Mouse (Mus musculus) kidney, embryonic 16.5 days (tissue): ENCODE measurements around the gene Cul4a. TPM values are rescaled to one million over a fixed set of nuclear protein-coding genes. Genes with fewer than 3 reads are reported as not detected.

ENCODE experiments used
- ATAC-seq: fragments of 200-750 bp; cut with Nextera tagmentation; 2 replicates; pipeline ENCODE4 v1.8.0; 2017; ENCODE audit warnings: moderate TSS enrichment; ENCODE audit not compliant: low FRiP score, low TSS enrichment
- H3K27ac ChIP-seq: fragments of 300-500 bp; sonication (generic); 2 replicates; pipeline ENCODE4 v1.5.1; 2014; ENCODE audit warnings: low read length
- H3K27me3 ChIP-seq: fragments of 300-500 bp; sonication (generic); 2 replicates; pipeline ENCODE4 v1.6.1; 2014; ENCODE audit warnings: low read length, control low read depth, mixed read lengths; ENCODE audit not compliant: insufficient read depth
- H3K36me3 ChIP-seq: fragments of 300-500 bp; sonication (generic); 2 replicates; pipeline ENCODE4 v1.6.1; 2014; ENCODE audit warnings: low read length, control low read depth, mixed read lengths; ENCODE audit not compliant: insufficient read depth
- H3K4me1 ChIP-seq: fragments of 300-500 bp; sonication (generic); 2 replicates; pipeline ENCODE4 v1.6.1; 2014; ENCODE audit warnings: low read length, control low read depth, mixed read lengths; ENCODE audit not compliant: insufficient read depth
- H3K4me2 ChIP-seq: fragments of 300-500 bp; sonication (generic); replicated peaks from 2 replicates; pipeline ENCODE4 v1.6.1; 2014; ENCODE audit warnings: low read depth, low read length
- H3K4me3 ChIP-seq: fragments of 300-500 bp; sonication (generic); 2 replicates; pipeline ENCODE4 v1.5.1; 2014; ENCODE audit warnings: mild to moderate bottlenecking, low read length
- H3K9ac ChIP-seq: fragments of 300-500 bp; sonication (generic); replicated peaks from 2 replicates; pipeline ENCODE4 v1.6.1; 2014; ENCODE audit warnings: low read length
- H3K9me3 ChIP-seq: fragments of 300-500 bp; sonication (generic); 2 replicates; pipeline ENCODE4 v1.6.1; 2016; ENCODE audit warnings: low read length, control low read depth
- WGBS: fragments of 180-500 bp; shearing (Covaris S2); extraction: QIAGEN DNeasy Blood & Tissue Kit; methylation state at CpG from one replicate; pipeline ENCODE4 v1.1.7; 2014; 5-methylcytosine and 5-hydroxymethylcytosine counted together
- polyA plus RNA-seq: library from polyadenylated mRNA; unstranded; fragments of >200 nt; fragmentation: Nextera tagmentation; extraction: Ambion mirVana; gene quantifications from 2 replicates; pipeline ENCODE4 v1.2.1, GENCODE M21; 2015

Cul4a gene
- polyA plus RNA-seq, 1 experiment from 2014 or later: 109 TPM

DNA sequence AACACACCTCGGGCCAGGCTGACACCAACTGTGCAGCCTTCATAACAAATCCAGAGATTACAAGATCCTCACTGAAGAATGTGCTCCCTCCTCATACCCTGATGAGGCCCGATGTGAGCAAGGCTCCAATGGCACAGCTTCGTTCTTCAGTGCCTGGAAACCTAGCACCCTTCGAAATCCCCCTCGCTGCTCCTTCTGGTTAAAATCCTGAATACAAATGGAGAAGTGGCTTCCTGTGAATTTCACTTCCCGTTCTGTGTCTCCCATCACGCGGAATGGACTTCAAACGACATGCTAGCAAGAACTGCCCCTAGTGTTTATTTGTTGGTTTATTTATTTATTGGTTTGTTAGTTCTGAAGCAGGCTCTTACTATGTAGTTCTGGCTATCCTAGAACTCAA, 49.9 kb downstream of the Cul4a start:
- 68% methylated on average over 9 of the region's 9 CpGs for WGBS
- no peak for ATAC-seq
- H3K4me2 ChIP-seq: no peak overlapping the region
- H3K9me3 ChIP-seq: no peaks in the 10 kb centered on the region
- H3K27me3 ChIP-seq: no peaks in the 10 kb centered on the region
- H3K4me3 ChIP-seq: no peak overlapping the region
- H3K36me3 ChIP-seq: no peaks in the 10 kb centered on the region
- H3K27ac ChIP-seq: no peak overlapping the region
- H3K4me1 ChIP-seq: peaks cover 10% of the 10 kb centered on the region
- no peak overlapping the region for H3K9ac ChIP-seq

- whole genome bisulfite sequencing: 76% methylated on average over 12 of the region's 12 CpGs
- H3K27ac ChIP-seq: no peak overlapping the region
- no peak overlapping the region for H3K4me3 ChIP-seq
- ATAC-seq: no peak
- no peaks in the 10 kb centered on the region for H3K36me3 ChIP-seq
- no peaks in the 10 kb centered on the region for H3K27me3 ChIP-seq
- no peaks in the 10 kb centered on the region for H3K9me3 ChIP-seq
- peaks cover 11% of the 10 kb centered on the region for H3K4me1 ChIP-seq
- H3K9ac ChIP-seq: no peak overlapping the region
- no peak overlapping the region for H3K4me2 ChIP-seq
These were observed 51.1 kb downstream of the Cul4a start for GRCm38 (mm10) chr8:13156327-13157097.

GRCm38 (mm10) chr8:13158718-13159376, 53.4 kb downstream of the Cul4a start, which contains the start of gene Lamp1:
Gene Lamp1, plus strand, starts transcription at chr8:13159161.
- peak; percentile 96 for ATAC-seq
- Histone ChIP-seq H3K36me3 (no peaks in the 10 kb centered on the region), H3K27ac (peak within 1 kb of the TSS; percentile 66), H3K9ac (peak within 1 kb of the TSS; percentile 95), H3K27me3 (no peaks in the 10 kb centered on the region), H3K4me2 (peak within 1 kb of the TSS; percentile 89), H3K4me3 (peak within 1 kb of the TSS; percentile 98), H3K4me1 (peaks cover 11% of the 10 kb centered on the region), H3K9me3 (no peaks in the 10 kb centered on the region)
- 1% methylated on average over 43 of the region's 50 CpGs for WGBS

- peak; percentile 66 for ATAC-seq
- H3K27ac ChIP-seq: peak overlapping the region; percentile 48
- peak overlapping the region; percentile 98 for H3K4me3 ChIP-seq
- no peaks in the 10 kb centered on the region for H3K27me3 ChIP-seq
- no peaks in the 10 kb centered on the region for H3K9me3 ChIP-seq
- peak overlapping the region; percentile 89 for H3K4me2 ChIP-seq
- H3K9ac ChIP-seq: peak overlapping the region; percentile 95
- WGBS: 1% methylated on average over 36 of the region's 49 CpGs
- peaks cover 11% of the 10 kb centered on the region for H3K4me1 ChIP-seq
- H3K36me3 ChIP-seq: no peaks in the 10 kb centered on the region
These were observed 54.0 kb downstream of the Cul4a start for GRCm38 (mm10) chr8:13159377-13159881.

DNA sequence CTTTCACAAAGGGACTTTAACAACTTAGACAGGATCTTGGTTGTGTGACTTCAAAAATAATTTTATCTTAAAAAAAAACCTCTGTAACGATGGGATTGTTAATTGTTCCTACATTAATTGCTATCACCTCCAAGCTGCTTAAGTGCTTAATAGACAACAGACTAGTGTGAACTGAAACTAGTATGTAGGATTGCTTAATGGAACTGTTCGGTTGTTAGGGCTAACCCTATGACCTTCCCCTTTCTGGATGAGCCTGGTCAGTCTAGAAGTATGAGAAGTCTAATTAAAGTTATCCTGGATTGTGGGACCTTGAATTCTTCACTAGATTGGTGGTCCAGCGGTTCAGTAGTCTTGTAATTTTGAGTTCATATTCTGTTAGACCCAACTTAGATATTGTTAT, 55.3 kb downstream of the Cul4a start:
- H3K9ac ChIP-seq: peak overlapping the region; percentile 95

GRCm38 (mm10) chr8:13162098-13162497, 56.7 kb downstream of the Cul4a start:
- H3K27ac ChIP-seq: no peak overlapping the region
- H3K4me3 ChIP-seq: no peak overlapping the region
- H3K4me2 ChIP-seq: no peak overlapping the region
- H3K9ac ChIP-seq: no peak overlapping the region
- no peaks in the 10 kb centered on the region for H3K9me3 ChIP-seq
- peaks cover 1% of the 10 kb centered on the region; the same call in 1 of the 2 replicates for H3K36me3 ChIP-seq
- H3K4me1 ChIP-seq: peaks cover 11% of the 10 kb centered on the region
- WGBS: 89% methylated on average over 6 of the region's 6 CpGs
- no peak for ATAC-seq
- no peaks in the 10 kb centered on the region for H3K27me3 ChIP-seq

More for the DNA sequence above, 55.3 kb downstream of the Cul4a start:
- no peaks in the 10 kb centered on the region for H3K9me3 ChIP-seq
- no peak overlapping the region for H3K27ac ChIP-seq
- H3K4me2 ChIP-seq: peak overlapping the region; percentile 89; the same call in 1 of the 2 replicates
- H3K36me3 ChIP-seq: no peaks in the 10 kb centered on the region
- WGBS: 85% methylated on average over 3 of the region's 3 CpGs
- no peaks in the 10 kb centered on the region for H3K27me3 ChIP-seq
- H3K4me3 ChIP-seq: no peak overlapping the region
- H3K4me1 ChIP-seq: peaks cover 11% of the 10 kb centered on the region
- no peak for ATAC-seq

GRCm38 (mm10) chr8:13163563-13163962, 58.1 kb downstream of the Cul4a start:
- no peak overlapping the region for H3K27ac ChIP-seq
- WGBS: 82% methylated on average over 1 of the region's 1 CpGs
- H3K9ac ChIP-seq: no peak overlapping the region

DNA sequence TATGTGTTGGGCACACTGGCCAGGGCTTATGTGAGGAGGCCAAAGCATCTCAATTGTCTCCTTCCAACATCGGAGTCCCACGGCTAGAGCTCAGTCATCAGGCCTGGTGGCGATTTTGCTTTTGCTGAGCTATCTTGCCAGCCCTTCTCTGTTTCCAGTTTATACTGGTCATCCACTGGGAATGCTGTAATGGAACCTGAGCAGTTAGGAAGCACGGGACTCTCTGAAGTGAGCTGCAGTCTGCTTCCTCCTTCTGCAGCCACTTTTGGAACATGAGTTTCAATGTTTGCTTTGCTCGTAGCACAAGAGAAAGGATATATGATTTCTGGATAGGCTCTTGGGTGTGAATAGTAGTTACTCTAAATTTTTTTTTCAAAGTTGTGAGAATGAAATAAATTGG, 58.9 kb downstream of the Cul4a start:
- 82% methylated on average over 5 of the region's 5 CpGs for WGBS
- peaks cover 8% of the 10 kb centered on the region for H3K4me1 ChIP-seq
- no peaks in the 10 kb centered on the region for H3K9me3 ChIP-seq
- H3K27ac ChIP-seq: no peak overlapping the region
- no peak overlapping the region for H3K9ac ChIP-seq
- peaks cover 19% of the 10 kb centered on the region for H3K36me3 ChIP-seq
- H3K4me2 ChIP-seq: no peak overlapping the region
- no peaks in the 10 kb centered on the region for H3K27me3 ChIP-seq
- no peak overlapping the region for H3K4me3 ChIP-seq
- no peak for ATAC-seq

More at GRCm38 (mm10) chr8:13163563-13163962, 58.1 kb downstream of the Cul4a start:
- Histone ChIP-seq H3K4me2 (no peak overlapping the region), H3K36me3 (peaks cover 12% of the 10 kb centered on the region), H3K4me1 (peaks cover 10% of the 10 kb centered on the region), H3K27me3 (no peaks in the 10 kb centered on the region), H3K9me3 (no peaks in the 10 kb centered on the region), H3K4me3 (no peak overlapping the region)
- ATAC-seq: no peak

DNA sequence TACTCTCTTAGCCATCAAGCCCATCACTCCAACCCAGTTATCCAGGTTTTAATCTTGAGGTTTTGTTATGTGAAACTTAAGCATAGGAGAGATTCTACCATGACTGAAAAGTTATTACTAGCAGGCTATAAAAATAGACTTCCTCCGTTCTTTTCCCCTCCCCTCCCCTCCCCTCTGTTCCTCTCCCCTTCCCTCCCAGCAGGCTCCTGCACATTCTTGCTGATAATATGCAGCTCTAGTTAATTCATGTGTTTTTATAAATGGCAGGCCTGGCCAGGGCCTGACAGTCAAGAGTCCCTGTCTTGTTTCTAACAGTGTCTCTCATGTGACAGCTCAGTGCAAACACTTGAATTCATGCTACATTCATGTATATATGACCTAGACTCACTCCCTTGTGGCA, 65.1 kb downstream of the Cul4a start:
- Histone ChIP-seq H3K36me3 (peaks cover 66% of the 10 kb centered on the region), H3K9ac (no peak overlapping the region), H3K27ac (no peak overlapping the region), H3K4me3 (no peak overlapping the region), H3K27me3 (no peaks in the 10 kb centered on the region), H3K4me2 (no peak overlapping the region), H3K4me1 (no peaks in the 10 kb centered on the region), H3K9me3 (no peaks in the 10 kb centered on the region)
- ATAC-seq: no peak
- WGBS: 31% methylated on average over 1 of the region's 1 CpGs

DNA sequence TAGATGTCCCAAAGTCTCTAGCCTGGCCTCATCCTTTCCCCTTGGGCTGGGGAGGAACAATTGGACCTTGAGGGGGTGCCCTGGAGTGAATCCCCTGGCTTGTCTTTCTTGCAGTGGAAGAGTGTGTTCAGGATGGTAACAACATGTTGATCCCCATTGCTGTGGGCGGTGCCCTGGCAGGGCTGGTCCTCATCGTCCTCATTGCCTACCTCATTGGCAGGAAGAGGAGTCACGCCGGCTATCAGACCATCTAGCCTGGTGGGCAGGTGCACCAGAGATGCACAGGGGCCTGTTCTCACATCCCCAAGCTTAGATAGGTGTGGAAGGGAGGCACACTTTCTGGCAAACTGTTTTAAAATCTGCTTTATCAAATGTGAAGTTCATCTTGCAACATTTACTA, 68.9 kb downstream of the Cul4a start:
- no peak overlapping the region for H3K27ac ChIP-seq
- WGBS: 91% methylated on average over 4 of the region's 4 CpGs
- H3K4me2 ChIP-seq: no peak overlapping the region
- no peaks in the 10 kb centered on the region for H3K27me3 ChIP-seq
- H3K9ac ChIP-seq: no peak overlapping the region
- no peaks in the 10 kb centered on the region for H3K4me1 ChIP-seq
- H3K36me3 ChIP-seq: peaks cover 55% of the 10 kb centered on the region
- no peak for ATAC-seq
- H3K9me3 ChIP-seq: no peaks in the 10 kb centered on the region
- no peak overlapping the region for H3K4me3 ChIP-seq
